Mouse (Mus musculus): ENCODE results near the gene Jakmip3. TPM values are rescaled to one million over a fixed set of nuclear protein-coding genes. Genes with fewer than 3 reads are reported as not detected.
A peak's percentile ranks its signal among the peaks of the same experiment; 100 is the strongest.

Gene Jakmip3
- total RNA-seq, 2 experiments from 2014 or later = 42.1 to 44.0 TPM

- peak in 1 of 2 experiments; percentile 39 for DNase-seq (ENCODE audit: low spot score in 2 of 2)
- intact Hi-C loops (cut with DNase I) = no loop called here
Measured at GRCm38 (mm10) chr7:139017249-139017903, 76.8 kb downstream of the Jakmip3 start.

- no peak for DNase-seq (ENCODE audit: low spot score in 2 of 2)
- intact Hi-C loops (cut with DNase I) = no loop called here
Measured at GRCm38 (mm10) chr7:139020884-139021283, 80.4 kb downstream of the Jakmip3 start.

GRCm38 (mm10) chr7:139021326-139021725 is 80.8 kb downstream of the Jakmip3 start:
- intact Hi-C loops (cut with DNase I) = no loop called here
- DNase-seq (ENCODE audit: low spot score in 2 of 2) = no peak

GRCm38 (mm10) chr7:139027136-139027535 is 86.6 kb downstream of the Jakmip3 start:
- intact Hi-C loops (cut with DNase I) = no loop called here
- DNase-seq (ENCODE audit: low spot score in 2 of 2) = no peak

- intact Hi-C loops (cut with DNase I) = no loop called here
- DNase-seq (ENCODE audit: low spot score in 2 of 2) = no peak
Measured at GRCm38 (mm10) chr7:139031215-139031614, 90.7 kb downstream of the Jakmip3 start.

- no peak for DNase-seq (ENCODE audit: low spot score in 2 of 2)
- intact Hi-C loops (cut with DNase I) = no loop called here
Measured at GRCm38 (mm10) chr7:139063406-139063805, 122.9 kb downstream of the Jakmip3 start.

- intact Hi-C loops (cut with DNase I) = no loop called here
- peak; percentile 85 to 87 for DNase-seq (ENCODE audit: low spot score in 2 of 2)
Measured at GRCm38 (mm10) chr7:139068182-139068623, 127.7 kb downstream of the Jakmip3 start.

- DNase-seq (ENCODE audit: low spot score in 2 of 2) = no peak
- intact Hi-C loops (cut with DNase I) = no loop called here
Measured at GRCm38 (mm10) chr7:139074189-139074588, 133.7 kb downstream of the Jakmip3 start.

- intact Hi-C loops (cut with DNase I) = no loop called here
Measured at GRCm38 (mm10) chr7:139075054-139075794, 134.7 kb downstream of the Jakmip3 start.

GRCm38 (mm10) chr7:139077283-139077682 is 136.8 kb downstream of the Jakmip3 start:
- intact Hi-C loops (cut with DNase I) = no loop called here
- DNase-seq (ENCODE audit: low spot score in 2 of 2) = no peak

More at GRCm38 (mm10) chr7:139075054-139075794, 134.7 kb downstream of the Jakmip3 start:
- DNase-seq (ENCODE audit: low spot score in 2 of 2) = no peak

- intact Hi-C loops (cut with DNase I) = no loop called here
- no peak for DNase-seq (ENCODE audit: low spot score in 2 of 2)
Measured at GRCm38 (mm10) chr7:139078181-139078580, 137.7 kb downstream of the Jakmip3 start.

GRCm38 (mm10) chr7:139079141-139079540 is 138.6 kb downstream of the Jakmip3 start:
- no peak for DNase-seq (ENCODE audit: low spot score in 2 of 2)
- intact Hi-C loops (cut with DNase I) = no loop called here

- DNase-seq (ENCODE audit: low spot score in 2 of 2) = peak in 1 of 2 experiments; percentile 50
- intact Hi-C loops (cut with DNase I) = no loop called here
Measured at GRCm38 (mm10) chr7:139080714-139081113, 140.2 kb downstream of the Jakmip3 start.

GRCm38 (mm10) chr7:139081158-139081557 is 140.6 kb downstream of the Jakmip3 start:
- intact Hi-C loops (cut with DNase I) = no loop called here
- DNase-seq (ENCODE audit: low spot score in 2 of 2) = no peak

GRCm38 (mm10) chr7:139082281-139082680 is 141.8 kb downstream of the Jakmip3 start:
- no peak for DNase-seq (ENCODE audit: low spot score in 2 of 2)

GRCm38 (mm10) chr7:139084316-139084715 is 143.8 kb downstream of the Jakmip3 start:
- DNase-seq (ENCODE audit: low spot score in 2 of 2) = no peak
- intact Hi-C loops (cut with DNase I) = no loop called here

More at GRCm38 (mm10) chr7:139082281-139082680, 141.8 kb downstream of the Jakmip3 start:
- intact Hi-C loops (cut with DNase I) = no loop called here

GRCm38 (mm10) chr7:139085629-139086194 is 145.2 kb downstream of the Jakmip3 start, which contains the start of gene Dpysl4:
Gene Dpysl4 (plus strand): TSS chr7:139086001.
- DNase-seq (ENCODE audit: low spot score in 2 of 2) = peak; percentile 90 to 94
- intact Hi-C loops (cut with DNase I) = no loop called here

GRCm38 (mm10) chr7:139086195-139087158 is 145.9 kb downstream of the Jakmip3 start:
- DNase-seq (ENCODE audit: low spot score in 2 of 2) = peak in 1 of 2 experiments; percentile 45
- intact Hi-C loops (cut with DNase I) = no loop called here

- DNase-seq (ENCODE audit: low spot score in 2 of 2) = peak in 1 of 2 experiments; percentile 47
Measured at GRCm38 (mm10) chr7:139087801-139088200, 147.3 kb downstream of the Jakmip3 start.

More at GRCm38 (mm10) chr7:139087801-139088200, 147.3 kb downstream of the Jakmip3 start:
- intact Hi-C loops (cut with DNase I) = no loop called here
